9 mouse cellular contexts compared by ENCODE assay signal in genomic region chr1:172326684-172327083, GRCm38 (mm10). TPM values are rescaled to one million over a fixed set of nuclear protein-coding genes. Genes with fewer than 3 reads are reported as not detected.
DNase-seq lines count a peak whose midpoint lies in the region; ATAC-seq lines count a peak whose summit lies in the region.
"Had no signal": no experiment of that assay in that cellular context is flagged by ENCODE, and none has a peak within 500 bp of the region (broad histone marks: within the 10 kb centered on the region; RNA-seq: fewer than 3 reads in every experiment).

No protein-coding gene starts in this region.

- H3K4me1 ChIP-seq in heart, embryonic 15.5 days (replicated peaks) = peaks cover 12% of the 10 kb centered on the region
- peaks cover 9% of the 10 kb centered on the region for H3K4me1 ChIP-seq in hindbrain, embryonic 11.5 days (replicated peaks; ENCODE audit: control insufficient read depth, insufficient read depth, low read length)
- H3K4me1 ChIP-seq in midbrain, embryonic 11.5 days (ENCODE audit: control insufficient read depth, insufficient read depth, low read length) = peaks cover 30% of the 10 kb centered on the region

- WGBS in heart, embryonic 15.5 days = 53% methylated on average over 11 of the region's 11 CpGs
- 53% methylated on average over 11 of the region's 11 CpGs for WGBS in hindbrain, embryonic 11.5 days
- WGBS in midbrain, embryonic 11.5 days = 60% methylated on average over 11 of the region's 11 CpGs

- H3K9me3 ChIP-seq in heart, embryonic 15.5 days (replicated peaks) = no peaks in the 10 kb centered on the region
- H3K9me3 ChIP-seq in hindbrain, embryonic 11.5 days (ENCODE audit: control insufficient read depth, low read length) = no peaks in the 10 kb centered on the region
- no peaks in the 10 kb centered on the region for H3K9me3 ChIP-seq in midbrain, embryonic 11.5 days (ENCODE audit: control insufficient read depth, low read length)

- peaks cover 80% of the 10 kb centered on the region for H3K27me3 ChIP-seq in heart, embryonic 15.5 days
- H3K27me3 ChIP-seq in hindbrain, embryonic 11.5 days (ENCODE audit: control insufficient read depth, insufficient read depth, low read length) = peaks cover 32% of the 10 kb centered on the region
- H3K27me3 ChIP-seq in midbrain, embryonic 11.5 days (ENCODE audit: control insufficient read depth, insufficient read depth, low read length) = peaks cover 37% of the 10 kb centered on the region

- no peak for DNase-seq in heart, adult 8-10 months (ENCODE audit: low spot score)
- DNase-seq in ZHBTc4 (ENCODE audit: low read depth, low spot score) = peak; percentile 84
- DNase-seq in hindbrain, embryonic 11.5 days (ENCODE audit: low spot score) = no peak
- peak; percentile 81 for DNase-seq in midbrain, embryonic 11.5 days (ENCODE audit: low spot score, missing footprints)
- DNase-seq in testis, postnatal 14 days (ENCODE audit: low spot score) = no peak
- no peak for DNase-seq in gastrocnemius, adult 18-20 months (ENCODE audit: low spot score)
- DNase-seq in cerebellum, postnatal 36 days = no peak

- H3K4me3 ChIP-seq in heart, embryonic 15.5 days = peak overlapping the region; percentile 54
- peak overlapping the region; percentile 32; the same call in 1 of the 2 replicates for H3K4me3 ChIP-seq in hindbrain, embryonic 11.5 days (ENCODE audit: low read depth, low read length)
- H3K4me3 ChIP-seq in midbrain, embryonic 11.5 days (ENCODE audit: low read depth, low read length) = peak overlapping the region; percentile 38; the same call in 1 of the 2 replicates

- H3K27ac ChIP-seq in heart, embryonic 15.5 days = no peak overlapping the region
- H3K27ac ChIP-seq in hindbrain, embryonic 11.5 days (ENCODE audit: low read depth, low read length) = no peak overlapping the region
- H3K27ac ChIP-seq in midbrain, embryonic 11.5 days (ENCODE audit: low read depth, low read length) = no peak overlapping the region

- no peak for ATAC-seq in heart, embryonic 15.5 days (replicated peaks; ENCODE audit: insufficient number of reproducible peaks, insufficient read depth, low FRiP score, low read depth)
- no peak for ATAC-seq in hindbrain, embryonic 11.5 days (ENCODE audit: low FRiP score)
- no peak for ATAC-seq in midbrain, embryonic 11.5 days (ENCODE audit: low FRiP score)

- H3K36me3 ChIP-seq in heart, embryonic 15.5 days = no peaks in the 10 kb centered on the region
- no peaks in the 10 kb centered on the region for H3K36me3 ChIP-seq in hindbrain, embryonic 11.5 days (ENCODE audit: control insufficient read depth, insufficient read depth, low read length)
- no peaks in the 10 kb centered on the region for H3K36me3 ChIP-seq in midbrain, embryonic 11.5 days (ENCODE audit: control insufficient read depth, insufficient read depth, low read length)

- peak overlapping the region; percentile 88 for H3K4me2 ChIP-seq in heart, embryonic 15.5 days
- H3K4me2 ChIP-seq in hindbrain, embryonic 11.5 days (replicated peaks; ENCODE audit: low read depth, low read length) = peak overlapping the region; percentile 69
- H3K4me2 ChIP-seq in midbrain, embryonic 11.5 days = peak overlapping the region; percentile 71

- H3K9ac ChIP-seq in heart, embryonic 15.5 days = no peak overlapping the region
- peak overlapping the region; percentile 24; the same call in 1 of the 2 replicates for H3K9ac ChIP-seq in hindbrain, embryonic 11.5 days (ENCODE audit: low read depth, low read length)
- H3K9ac ChIP-seq in midbrain, embryonic 11.5 days (ENCODE audit: low read length) = no peak overlapping the region

RNA-seq across cellular contexts. Expression of gene Kcnj9, which starts 2.4 kb away (rescaled TPM):
- polyA plus RNA-seq in heart, embryonic 15.5 days (2015; fragmentation: Nextera tagmentation; extraction: Ambion mirVana) = not detected in 2 replicates
- total RNA-seq in heart, adult 8-10 months (2022) = not detected
- polyA plus RNA-seq in hindbrain, embryonic 11.5 days (2014; fragmentation: Nextera tagmentation; extraction: Ambion mirVana) = 0.17 and 0.46 TPM in 2 replicates
- 0.37 and 0.43 TPM in 2 replicates for polyA plus RNA-seq in midbrain, embryonic 11.5 days (2014; fragmentation: Nextera tagmentation; extraction: Ambion mirVana)
- total RNA-seq in gastrocnemius, adult 18-20 months (2021) = not detected
- total RNA-seq: G1E had no signal
- polyA plus RNA-seq: G1E had no signal

RNA-seq across cellular contexts. Expression of gene Kcnj10, which starts 14.3 kb away (rescaled TPM):
- polyA plus RNA-seq in heart, embryonic 15.5 days (2015; fragmentation: Nextera tagmentation; extraction: Ambion mirVana) = 0.03 and 0.06 TPM in 2 replicates
- total RNA-seq in heart, adult 8-10 months (2022) = under 1 TPM; 0.11 to 0.23 (median 0.16) TPM
- polyA plus RNA-seq in hindbrain, embryonic 11.5 days (2014; fragmentation: Nextera tagmentation; extraction: Ambion mirVana) = 0.73 TPM in 2 replicates
- 0.75 TPM in 2 replicates for polyA plus RNA-seq in midbrain, embryonic 11.5 days (2014; fragmentation: Nextera tagmentation; extraction: Ambion mirVana)
- under 1 TPM; 0.05 to 0.17 TPM for total RNA-seq in gastrocnemius, adult 18-20 months (2021)
- polyA plus RNA-seq: G1E had no signal

RNA-seq across cellular contexts. Expression of gene Atp1a2, which starts 28.8 kb away (rescaled TPM):
- 17.4 and 17.9 TPM in 2 replicates for polyA plus RNA-seq in heart, embryonic 15.5 days (2015; fragmentation: Nextera tagmentation; extraction: Ambion mirVana)
- total RNA-seq in heart, adult 8-10 months (2022) = 100 to 1,000 TPM; 457 to 541 (median 497) TPM
- polyA plus RNA-seq in hindbrain, embryonic 11.5 days (2014; fragmentation: Nextera tagmentation; extraction: Ambion mirVana) = 1.9 and 2.6 TPM in 2 replicates
- polyA plus RNA-seq in midbrain, embryonic 11.5 days (2014; fragmentation: Nextera tagmentation; extraction: Ambion mirVana) = 1.4 and 1.9 TPM in 2 replicates
- total RNA-seq in gastrocnemius, adult 18-20 months (2021) = 1,000 to 10,000 TPM in 1 of 2 experiments, 100 to 1,000 TPM in 1; 896 to 1,049 TPM
- polyA plus RNA-seq: G1E had no signal

RNA-seq across cellular contexts. Expression of gene Pigm, which starts 49.7 kb away (rescaled TPM):
- polyA plus RNA-seq in heart, embryonic 15.5 days (2015; fragmentation: Nextera tagmentation; extraction: Ambion mirVana) = 3.2 and 3.6 TPM in 2 replicates
- total RNA-seq in heart, adult 8-10 months (2022) = 1 to 10 TPM; 3.1 to 4.2 (median 3.6) TPM
- polyA plus RNA-seq in hindbrain, embryonic 11.5 days (2014; fragmentation: Nextera tagmentation; extraction: Ambion mirVana) = 11.0 and 11.8 TPM in 2 replicates
- polyA plus RNA-seq in midbrain, embryonic 11.5 days (2014; fragmentation: Nextera tagmentation; extraction: Ambion mirVana) = 11.0 and 12.2 TPM in 2 replicates
- total RNA-seq in gastrocnemius, adult 18-20 months (2021) = 1 to 10 TPM; 3.0 to 3.3 TPM

Comparison
In these comparisons a context has a peak if more than half of its experiments do, and no peak if none do; other contexts are left out.
1. DNase-seq: peak in ZHBTc4 (single experiment) and midbrain, embryonic 11.5 days (single experiment); none in heart, adult 8-10 months (single experiment), hindbrain, embryonic 11.5 days (single experiment), testis, postnatal 14 days (single experiment), gastrocnemius, adult 18-20 months (single experiment) and cerebellum, postnatal 36 days (0 of 2).
2. Peak in every context shown above with its lines, with median percentiles within 50 percentile points of each other: H3K4me2 ChIP-seq and H3K4me3 ChIP-seq.